Mouse (Mus musculus) limb, embryonic 10.5 days (tissue): Measurements from ENCODE around the gene Rac2. TPM values are rescaled to one million over a fixed set of nuclear protein-coding genes. Genes with fewer than 3 reads are reported as not detected.

Experiments used
- DNase-seq: peaks from one replicate; pipeline ENCODE4 v3.0.0-alpha.2; 2017; ENCODE audit warnings: low spot score
- H3K27ac ChIP-seq: fragments of 300-500 bp; sonication (generic); 2 replicates; pipeline ENCODE4 v1.5.1; 2016; ENCODE audit warnings: mild to moderate bottlenecking
- H3K27me3 ChIP-seq: fragments of 300-500 bp; sonication (generic); 2 replicates; pipeline ENCODE4 v1.6.1; 2016; ENCODE audit warnings: low read depth, mild to moderate bottlenecking; ENCODE audit not compliant: poor library complexity, severe bottlenecking
- H3K36me3 ChIP-seq: fragments of 300-500 bp; sonication (generic); 2 replicates; pipeline ENCODE4 v1.6.1; 2016; ENCODE audit warnings: mild to moderate bottlenecking, moderate library complexity
- H3K4me1 ChIP-seq: fragments of 300-500 bp; sonication (generic); 2 replicates; pipeline ENCODE4 v1.6.1; 2016
- H3K4me3 ChIP-seq: fragments of 300-500 bp; sonication (generic); 2 replicates; pipeline ENCODE4 v1.5.1; 2016; ENCODE audit warnings: mild to moderate bottlenecking, moderate library complexity
- H3K9me3 ChIP-seq: fragments of 300-500 bp; sonication (generic); replicated peaks from 2 replicates; pipeline ENCODE4 v1.6.1; 2016; ENCODE audit warnings: mild to moderate bottlenecking
- WGBS: fragments of 180-500 bp; shearing (Covaris S2); methylation state at CpG from one replicate; pipeline ENCODE4 v1.1.7; 2016; 5-methylcytosine and 5-hydroxymethylcytosine counted together
- polyA plus RNA-seq: library from polyadenylated mRNA; unstranded; fragments of >200 nt; fragmentation: Nextera tagmentation; extraction: Ambion mirVana; gene quantifications from 2 replicates; pipeline ENCODE4 v1.2.1, GENCODE M21; 2016

The Rac2 gene
- 4.3 and 4.4 TPM in 2 replicates for polyA plus RNA-seq

DNA sequence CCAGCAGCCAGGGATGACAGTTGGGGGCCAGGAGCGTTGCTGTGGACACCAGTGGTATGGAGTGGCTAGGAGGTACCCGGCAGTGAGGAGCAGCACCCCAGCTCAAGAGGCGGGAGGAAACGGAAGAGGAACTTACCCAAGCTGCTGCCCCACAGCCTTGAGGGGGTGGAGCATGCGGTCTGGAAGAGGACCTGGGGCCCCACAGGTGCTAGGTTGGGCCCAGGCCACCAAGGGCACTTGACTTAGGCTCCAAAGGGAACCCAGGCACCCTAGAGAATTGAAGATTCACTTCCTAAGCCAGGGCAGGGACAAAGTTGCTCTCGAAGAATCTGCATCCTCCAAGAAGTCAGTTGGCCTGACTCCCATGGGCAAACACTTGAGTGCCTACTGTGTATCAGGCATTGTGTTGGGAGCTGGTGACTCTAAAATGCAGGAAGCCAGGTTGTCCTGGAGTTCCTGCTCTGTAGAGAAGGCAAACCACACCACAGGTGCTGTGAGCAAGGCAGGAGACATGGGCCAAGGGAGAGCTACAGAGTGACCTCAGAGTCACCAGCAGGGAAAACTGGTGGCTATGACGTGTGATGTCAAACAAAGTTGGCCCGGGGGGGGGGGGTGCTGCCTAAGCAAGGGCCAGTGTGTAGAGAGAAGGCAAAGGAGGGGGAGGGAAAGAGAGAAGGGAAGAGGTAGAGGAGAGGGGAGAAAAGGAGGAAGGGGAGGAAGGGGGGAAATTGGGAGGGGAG is at the start of gene Rac2:
TSS of gene Rac2 (minus strand) at position 126 of the 740 bp plus-strand sequence.
- H3K4me3 ChIP-seq, result no peak within 1 kb of the TSS
- H3K27me3 ChIP-seq, result no peaks in the 10 kb centered on the region
- no peaks in the 10 kb centered on the region for H3K9me3 ChIP-seq
- no peak for DNase-seq
- no peaks in the 10 kb centered on the region for H3K36me3 ChIP-seq
- no peaks in the 10 kb centered on the region for H3K4me1 ChIP-seq
- 77% methylated on average over 8 of the region's 8 CpGs for WGBS
- H3K27ac ChIP-seq, result peak within 1 kb of the TSS; percentile 6; the same call in 1 of the 2 replicates

GRCm38 (mm10) chr15:78616973-78617372 is 44.4 kb upstream of the Rac2 start:
- Histone ChIP-seq H3K27me3 (peaks cover 10% of the 10 kb centered on the region), H3K36me3 (no peaks in the 10 kb centered on the region), H3K9me3 (no peaks in the 10 kb centered on the region), H3K4me1 (no peaks in the 10 kb centered on the region), H3K27ac (no peak overlapping the region), H3K4me3 (no peak overlapping the region)
- DNase-seq, result no peak
- 79% methylated on average over 2 of the region's 2 CpGs for WGBS

DNA sequence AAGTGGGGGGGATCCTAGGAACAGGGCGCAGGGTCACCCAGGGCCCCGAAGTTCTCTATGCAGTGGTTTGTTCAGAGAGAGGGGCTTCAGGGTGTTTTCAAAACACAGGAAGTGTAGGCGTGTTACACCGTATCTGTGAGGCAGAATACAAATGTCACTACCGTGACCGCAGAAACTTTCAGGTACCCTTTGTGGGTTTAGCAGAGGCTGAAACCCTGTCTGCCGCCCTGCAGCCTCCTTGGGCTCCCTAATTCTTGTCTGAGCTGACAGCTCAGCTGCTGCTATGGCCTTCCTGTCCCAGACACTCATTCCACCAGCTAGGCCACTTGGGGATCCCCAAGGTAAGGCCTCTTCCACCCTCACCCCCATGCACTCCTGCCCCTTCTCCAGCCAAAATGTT is 42.0 kb upstream of the Rac2 start:
- Histone ChIP-seq H3K36me3 (no peaks in the 10 kb centered on the region), H3K4me3 (no peak overlapping the region), H3K27me3 (no peaks in the 10 kb centered on the region), H3K9me3 (no peaks in the 10 kb centered on the region), H3K4me1 (peaks cover 8% of the 10 kb centered on the region), H3K27ac (no peak overlapping the region)
- WGBS, result 94% methylated on average over 7 of the region's 7 CpGs
- no peak for DNase-seq

GRCm38 (mm10) chr15:78610705-78611462 is 38.3 kb upstream of the Rac2 start:
- H3K27ac ChIP-seq, result no peak overlapping the region
- no peak overlapping the region for H3K4me3 ChIP-seq
- H3K4me1 ChIP-seq, result peaks cover 16% of the 10 kb centered on the region
- H3K9me3 ChIP-seq, result no peaks in the 10 kb centered on the region
- WGBS, result 48% methylated on average over 12 of the region's 12 CpGs
- no peaks in the 10 kb centered on the region for H3K36me3 ChIP-seq
- DNase-seq, result peak; percentile 37
- no peaks in the 10 kb centered on the region for H3K27me3 ChIP-seq

GRCm38 (mm10) chr15:78607463-78607862 is 34.9 kb upstream of the Rac2 start:
- Histone ChIP-seq H3K27ac (no peak overlapping the region), H3K9me3 (no peaks in the 10 kb centered on the region), H3K4me3 (no peak overlapping the region), H3K36me3 (no peaks in the 10 kb centered on the region), H3K4me1 (peaks cover 23% of the 10 kb centered on the region), H3K27me3 (no peaks in the 10 kb centered on the region)
- no peak for DNase-seq
- WGBS, result 78% methylated on average over 4 of the region's 4 CpGs

- H3K4me3 ChIP-seq, result no peak overlapping the region
- H3K27me3 ChIP-seq, result no peaks in the 10 kb centered on the region
- no peaks in the 10 kb centered on the region for H3K36me3 ChIP-seq
- WGBS, result 84% methylated on average over 6 of the region's 6 CpGs
- no peak for DNase-seq
- H3K4me1 ChIP-seq, result peaks cover 20% of the 10 kb centered on the region
- H3K9me3 ChIP-seq, result 0 out of 2 replicates have a peak, but pooled peaks cover 2% of the 10 kb centered on the region
- no peak overlapping the region for H3K27ac ChIP-seq
These were observed 33.5 kb upstream of the Rac2 start for GRCm38 (mm10) chr15:78606059-78606458.

DNA sequence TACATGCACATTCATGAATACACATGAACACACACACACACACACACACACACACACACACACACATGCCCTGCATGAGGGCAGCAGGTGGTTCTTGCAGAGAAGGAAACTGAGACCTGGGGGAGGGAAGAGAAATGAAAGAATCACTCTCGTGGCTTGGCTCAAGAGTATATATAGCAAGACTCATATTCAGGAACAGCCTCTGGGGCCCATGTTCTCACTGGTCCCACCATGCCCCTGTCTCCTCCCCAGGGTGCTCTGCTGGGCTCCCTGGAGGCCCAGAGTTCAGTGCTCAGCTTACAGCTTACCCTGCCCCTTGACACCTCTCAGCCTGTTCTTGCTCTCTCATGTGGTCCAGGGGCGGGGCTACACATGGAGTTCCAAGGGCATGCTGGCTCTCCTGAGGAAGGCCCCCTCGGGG is 32.8 kb upstream of the Rac2 start:
- 57% methylated on average over 3 of the region's 3 CpGs for WGBS
- no peak overlapping the region for H3K4me3 ChIP-seq
- 0 out of 2 replicates have a peak, but pooled peaks cover 2% of the 10 kb centered on the region for H3K9me3 ChIP-seq
- H3K27me3 ChIP-seq, result no peaks in the 10 kb centered on the region
- peaks cover 15% of the 10 kb centered on the region for H3K4me1 ChIP-seq
- H3K36me3 ChIP-seq, result no peaks in the 10 kb centered on the region
- 0 out of 2 replicates have a peak overlapping the region, but pooled peaks have one; percentile 17 for H3K27ac ChIP-seq
- no peak for DNase-seq

GRCm38 (mm10) chr15:78604255-78604654 is 31.7 kb upstream of the Rac2 start:
- Histone ChIP-seq H3K27me3 (no peaks in the 10 kb centered on the region), H3K4me3 (no peak overlapping the region), H3K4me1 (peaks cover 15% of the 10 kb centered on the region), H3K27ac (no peak overlapping the region), H3K9me3 (0 out of 2 replicates have a peak, but pooled peaks cover 2% of the 10 kb centered on the region), H3K36me3 (no peaks in the 10 kb centered on the region)
- no peak for DNase-seq
- WGBS, result 74% methylated on average over 6 of the region's 6 CpGs

- H3K4me1 ChIP-seq, result peaks cover 9% of the 10 kb centered on the region
- H3K9me3 ChIP-seq, result 0 out of 2 replicates have a peak, but pooled peaks cover 2% of the 10 kb centered on the region
- no peak for DNase-seq
- no peak overlapping the region for H3K27ac ChIP-seq
- no peaks in the 10 kb centered on the region for H3K36me3 ChIP-seq
- WGBS, result 84% methylated on average over 6 of the region's 6 CpGs
- H3K4me3 ChIP-seq, result no peak overlapping the region
- H3K27me3 ChIP-seq, result no peaks in the 10 kb centered on the region
These were observed 28.6 kb upstream of the Rac2 start for GRCm38 (mm10) chr15:78601180-78601579.

- 0 out of 2 replicates have a peak, but pooled peaks cover 2% of the 10 kb centered on the region for H3K9me3 ChIP-seq
- H3K27me3 ChIP-seq, result no peaks in the 10 kb centered on the region
- no peaks in the 10 kb centered on the region for H3K4me1 ChIP-seq
- H3K27ac ChIP-seq, result no peak overlapping the region
- WGBS, result 78% methylated on average over 13 of the region's 13 CpGs
- H3K4me3 ChIP-seq, result no peak overlapping the region
- H3K36me3 ChIP-seq, result no peaks in the 10 kb centered on the region
- no peak for DNase-seq
These were observed 27.1 kb upstream of the Rac2 start for GRCm38 (mm10) chr15:78599529-78600193.

DNA sequence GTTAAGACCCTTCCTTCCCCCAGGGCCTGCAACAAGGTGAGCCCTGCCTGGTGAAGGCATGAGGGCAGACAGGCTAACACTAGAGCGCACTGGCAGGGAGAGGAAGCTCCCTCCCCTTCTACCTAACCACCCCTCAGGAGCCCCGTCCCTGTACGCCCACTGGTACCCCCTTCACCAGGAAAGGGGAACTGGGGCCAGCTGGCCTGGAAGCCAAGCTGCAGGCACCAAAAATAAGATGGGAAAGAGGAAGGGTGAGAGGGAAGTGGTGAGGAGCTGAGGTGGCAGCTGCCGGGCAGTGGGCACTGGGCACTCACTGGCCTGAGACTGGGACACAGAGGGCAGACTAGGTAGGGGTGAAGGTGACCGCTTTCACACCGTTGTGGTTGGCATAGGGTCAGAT is 26.5 kb upstream of the Rac2 start:
- WGBS, result 90% methylated on average over 6 of the region's 6 CpGs
- H3K36me3 ChIP-seq, result no peaks in the 10 kb centered on the region
- no peak for DNase-seq
- H3K4me3 ChIP-seq, result no peak overlapping the region
- H3K27ac ChIP-seq, result no peak overlapping the region
- no peaks in the 10 kb centered on the region for H3K4me1 ChIP-seq
- H3K9me3 ChIP-seq, result 0 out of 2 replicates have a peak, but pooled peaks cover 2% of the 10 kb centered on the region
- H3K27me3 ChIP-seq, result no peaks in the 10 kb centered on the region

DNA sequence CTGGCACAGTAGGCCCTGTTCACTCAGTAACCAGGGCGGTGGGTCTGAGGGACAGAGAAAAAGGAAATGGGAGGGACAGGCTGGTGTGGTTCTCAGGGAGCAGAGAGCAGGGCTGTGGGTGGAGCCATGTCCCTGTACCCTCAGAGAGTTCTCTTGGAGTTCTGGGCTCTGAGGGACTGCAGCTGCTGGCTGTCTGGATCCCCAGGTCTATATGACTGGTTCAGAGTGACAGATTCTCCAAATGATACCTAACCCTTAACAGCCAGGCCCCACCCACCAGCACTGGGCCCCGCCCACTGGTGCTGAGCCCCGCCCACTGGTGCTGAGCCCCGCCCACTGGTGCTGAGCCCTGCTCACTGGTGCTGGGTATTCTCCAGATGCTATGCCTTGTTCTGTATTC is 25.1 kb upstream of the Rac2 start:
- H3K27me3 ChIP-seq, result no peaks in the 10 kb centered on the region
- 71% methylated on average over 4 of the region's 4 CpGs for WGBS
- H3K9me3 ChIP-seq, result 0 out of 2 replicates have a peak, but pooled peaks cover 2% of the 10 kb centered on the region
- no peak overlapping the region for H3K4me3 ChIP-seq
- no peaks in the 10 kb centered on the region for H3K36me3 ChIP-seq
- H3K4me1 ChIP-seq, result no peaks in the 10 kb centered on the region
- DNase-seq, result no peak
- H3K27ac ChIP-seq, result 0 out of 2 replicates have a peak overlapping the region, but pooled peaks have one; percentile 4
